8 mouse cellular contexts compared by ENCODE assay signal in the genomic region with DNA sequence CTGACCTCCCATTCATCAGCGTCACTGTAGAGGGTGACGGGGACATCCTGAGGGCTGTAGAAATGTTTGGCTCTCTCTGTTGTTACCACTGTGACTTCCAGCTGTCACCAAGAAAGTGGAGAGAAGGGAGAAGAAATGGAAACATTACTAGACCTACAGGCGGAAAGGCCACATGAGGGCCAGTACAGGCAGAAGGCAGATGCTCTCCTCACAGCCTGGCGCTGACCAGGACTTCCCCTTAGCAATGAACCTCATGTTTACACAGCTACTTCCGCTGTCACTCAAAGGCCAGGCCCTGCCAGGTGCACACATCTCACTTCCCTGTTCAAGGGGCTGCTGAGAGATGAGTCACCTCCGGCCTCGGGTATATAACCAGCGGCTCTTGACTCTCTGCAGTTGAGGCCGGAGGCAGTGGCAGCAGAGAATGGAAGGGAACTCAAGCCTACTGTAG. TPM values are rescaled to one million over a fixed set of nuclear protein-coding genes. Genes with fewer than 3 reads are reported as not detected.
DNase-seq lines count a peak whose midpoint lies in the region; ATAC-seq lines count a peak whose summit lies in the region.

No protein-coding gene starts in this region.

- 0 out of 2 replicates have a peak overlapping the region, but pooled peaks have one; percentile 58 for H3K27ac ChIP-seq in midbrain, embryonic 15.5 days
- no peak overlapping the region; the same call in 1 of the 2 replicates for H3K27ac ChIP-seq in midbrain, embryonic 11.5 days (ENCODE audit: low read depth, low read length)
- H3K27ac ChIP-seq in heart, embryonic 11.5 days (ENCODE audit: low read depth, low read length), result peak overlapping the region; percentile 92
- H3K27ac ChIP-seq in kidney, embryonic 14.5 days (ENCODE audit: low read depth, low read length), result peak overlapping the region; percentile 90
- peak overlapping the region; percentile 97 for H3K27ac ChIP-seq in lung, embryonic 16.5 days (ENCODE audit: low read length)

- 83% methylated on average over 9 of the region's 9 CpGs for WGBS in midbrain, embryonic 15.5 days
- 88% methylated on average over 9 of the region's 9 CpGs for WGBS in midbrain, embryonic 11.5 days
- WGBS in heart, embryonic 11.5 days (ENCODE audit: insufficient replicate concordance), result 29% methylated on average over 9 of the region's 9 CpGs
- 26% methylated on average over 9 of the region's 9 CpGs for WGBS in kidney, embryonic 14.5 days
- 5% methylated on average over 9 of the region's 9 CpGs for WGBS in lung, embryonic 16.5 days

- H3K9me3 ChIP-seq in midbrain, embryonic 15.5 days, result no peaks in the 10 kb centered on the region
- no peaks in the 10 kb centered on the region for H3K9me3 ChIP-seq in midbrain, embryonic 11.5 days (ENCODE audit: control insufficient read depth, low read length)
- no peaks in the 10 kb centered on the region for H3K9me3 ChIP-seq in heart, embryonic 11.5 days (replicated peaks; ENCODE audit: control insufficient read depth, low read length)
- no peaks in the 10 kb centered on the region for H3K9me3 ChIP-seq in kidney, embryonic 14.5 days (ENCODE audit: control insufficient read depth, low read length)
- H3K9me3 ChIP-seq in lung, embryonic 16.5 days (ENCODE audit: control insufficient read depth, low read length), result no peaks in the 10 kb centered on the region

- 0 out of 2 replicates have a peak, but pooled peaks cover 3% of the 10 kb centered on the region for H3K4me1 ChIP-seq in midbrain, embryonic 15.5 days
- H3K4me1 ChIP-seq in midbrain, embryonic 11.5 days (ENCODE audit: control insufficient read depth, insufficient read depth, low read length), result no peaks in the 10 kb centered on the region
- H3K4me1 ChIP-seq in heart, embryonic 11.5 days (ENCODE audit: control insufficient read depth, insufficient read depth, low read length), result peaks cover 42% of the 10 kb centered on the region
- H3K4me1 ChIP-seq in kidney, embryonic 14.5 days (ENCODE audit: control insufficient read depth, insufficient read depth, low read length), result peaks cover 29% of the 10 kb centered on the region
- H3K4me1 ChIP-seq in lung, embryonic 16.5 days (replicated peaks; ENCODE audit: control insufficient read depth, insufficient read depth, low read length), result peaks cover 29% of the 10 kb centered on the region

- H3K36me3 ChIP-seq in midbrain, embryonic 15.5 days (replicated peaks), result no peaks in the 10 kb centered on the region
- no peaks in the 10 kb centered on the region for H3K36me3 ChIP-seq in midbrain, embryonic 11.5 days (ENCODE audit: control insufficient read depth, insufficient read depth, low read length)
- H3K36me3 ChIP-seq in heart, embryonic 11.5 days (ENCODE audit: control insufficient read depth, insufficient read depth, low read length), result no peaks in the 10 kb centered on the region; the same call in 1 of the 2 replicates
- no peaks in the 10 kb centered on the region for H3K36me3 ChIP-seq in kidney, embryonic 14.5 days (ENCODE audit: control insufficient read depth, insufficient read depth, low read length)
- no peaks in the 10 kb centered on the region for H3K36me3 ChIP-seq in lung, embryonic 16.5 days (ENCODE audit: control insufficient read depth, insufficient read depth, low read length)

- H3K4me2 ChIP-seq in midbrain, embryonic 15.5 days, result no peak overlapping the region
- H3K4me2 ChIP-seq in midbrain, embryonic 11.5 days, result no peak overlapping the region
- H3K4me2 ChIP-seq in heart, embryonic 11.5 days, result peak overlapping the region; percentile 45
- no peak overlapping the region for H3K4me2 ChIP-seq in kidney, embryonic 14.5 days (replicated peaks; ENCODE audit: low read depth, low read length)
- 0 out of 2 replicates have a peak overlapping the region, but pooled peaks have one; percentile 34 for H3K4me2 ChIP-seq in lung, embryonic 16.5 days (ENCODE audit: low read depth, low read length)

- no peaks in the 10 kb centered on the region for H3K27me3 ChIP-seq in midbrain, embryonic 15.5 days (replicated peaks)
- no peaks in the 10 kb centered on the region for H3K27me3 ChIP-seq in midbrain, embryonic 11.5 days (ENCODE audit: control insufficient read depth, insufficient read depth, low read length)
- no peaks in the 10 kb centered on the region for H3K27me3 ChIP-seq in heart, embryonic 11.5 days (ENCODE audit: control insufficient read depth, insufficient read depth, low read length)
- no peaks in the 10 kb centered on the region for H3K27me3 ChIP-seq in kidney, embryonic 14.5 days (ENCODE audit: control insufficient read depth, insufficient read depth, low read length)
- H3K27me3 ChIP-seq in lung, embryonic 16.5 days (ENCODE audit: control insufficient read depth, insufficient read depth, low read depth, low read length), result no peaks in the 10 kb centered on the region

- no peak overlapping the region for H3K4me3 ChIP-seq in midbrain, embryonic 15.5 days
- no peak overlapping the region for H3K4me3 ChIP-seq in midbrain, embryonic 11.5 days (ENCODE audit: low read depth, low read length)
- H3K4me3 ChIP-seq in heart, embryonic 11.5 days (ENCODE audit: low read depth, low read length), result no peak overlapping the region
- H3K4me3 ChIP-seq in kidney, embryonic 14.5 days (ENCODE audit: low read length), result no peak overlapping the region
- no peak overlapping the region for H3K4me3 ChIP-seq in lung, embryonic 16.5 days (ENCODE audit: low read length)

- H3K9ac ChIP-seq in midbrain, embryonic 15.5 days, result no peak overlapping the region
- H3K9ac ChIP-seq in midbrain, embryonic 11.5 days (ENCODE audit: low read length), result no peak overlapping the region
- H3K9ac ChIP-seq in heart, embryonic 11.5 days (ENCODE audit: low read depth, low read length), result peak overlapping the region; percentile 56; the same call in 1 of the 2 replicates
- no peak overlapping the region for H3K9ac ChIP-seq in kidney, embryonic 14.5 days (ENCODE audit: low read depth, low read length)
- H3K9ac ChIP-seq in lung, embryonic 16.5 days (ENCODE audit: low read length), result 0 out of 2 replicates have a peak overlapping the region, but pooled peaks have one; percentile 35

- DNase-seq in midbrain, embryonic 11.5 days (ENCODE audit: low spot score, missing footprints), result no peak
- DNase-seq in brain, adult 2 months (ENCODE audit: low read depth, low spot score), result peak; percentile 70
- peak; percentile 38 to 83 for DNase-seq in spleen, postnatal 10 days (ENCODE audit: low spot score in 2 of 2)
- DNase-seq in cerebellum, adult 8-10 months, result no peak

- ATAC-seq in midbrain, embryonic 15.5 days (replicated peaks), result no peak
- no peak for ATAC-seq in midbrain, embryonic 11.5 days (ENCODE audit: low FRiP score)
- ATAC-seq in heart, embryonic 11.5 days (replicated peaks; ENCODE audit: insufficient number of reproducible peaks, low FRiP score, low TSS enrichment), result peak; percentile 47; the same call in 1 of the 2 replicates
- ATAC-seq in kidney, embryonic 14.5 days (ENCODE audit: low FRiP score, low TSS enrichment), result no peak; the same call in none of the 2 replicates
- no peak; the same call in 1 of the 2 replicates for ATAC-seq in lung, embryonic 16.5 days (ENCODE audit: low read depth)

RNA-seq across cellular contexts. Expression of gene Ppcdc, which starts 18.8 kb away (rescaled TPM):
- 24.7 and 28.0 TPM in 2 replicates for polyA plus RNA-seq in midbrain, embryonic 15.5 days (2015; fragmentation: Nextera tagmentation; extraction: Ambion mirVana)
- polyA plus RNA-seq in midbrain, embryonic 11.5 days (2014; fragmentation: Nextera tagmentation; extraction: Ambion mirVana), result 18.6 and 22.9 TPM in 2 replicates
- 18.7 and 21.8 TPM in 2 replicates for polyA plus RNA-seq in heart, embryonic 11.5 days (2014; fragmentation: Nextera tagmentation; extraction: Ambion mirVana)
- 22.9 and 30.4 TPM in 2 replicates for polyA plus RNA-seq in kidney, embryonic 14.5 days (2014; fragmentation: Nextera tagmentation; extraction: Ambion mirVana)
- 24.8 and 27.6 TPM in 2 replicates for polyA plus RNA-seq in lung, embryonic 16.5 days (2015; fragmentation: Nextera tagmentation; extraction: Ambion mirVana)

RNA-seq across cellular contexts. Expression of gene Scamp5, which starts 46.7 kb away (rescaled TPM):
- polyA plus RNA-seq in midbrain, embryonic 15.5 days (2015; fragmentation: Nextera tagmentation; extraction: Ambion mirVana), result 153 and 155 TPM in 2 replicates
- 17.6 and 17.7 TPM in 2 replicates for polyA plus RNA-seq in midbrain, embryonic 11.5 days (2014; fragmentation: Nextera tagmentation; extraction: Ambion mirVana)
- 5.8 and 7.9 TPM in 2 replicates for polyA plus RNA-seq in heart, embryonic 11.5 days (2014; fragmentation: Nextera tagmentation; extraction: Ambion mirVana)
- 7.3 and 9.0 TPM in 2 replicates for polyA plus RNA-seq in kidney, embryonic 14.5 days (2014; fragmentation: Nextera tagmentation; extraction: Ambion mirVana)
- 6.2 and 7.0 TPM in 2 replicates for polyA plus RNA-seq in lung, embryonic 16.5 days (2015; fragmentation: Nextera tagmentation; extraction: Ambion mirVana)

Comparison
In these comparisons a context has a peak if more than half of its experiments do, and no peak if none do; other contexts are left out.
1. H3K4me2 ChIP-seq: peak in heart, embryonic 11.5 days (single experiment) and lung, embryonic 16.5 days (single experiment); none in midbrain, embryonic 15.5 days (single experiment), midbrain, embryonic 11.5 days (single experiment) and kidney, embryonic 14.5 days (single experiment).
2. H3K9ac ChIP-seq: peak in heart, embryonic 11.5 days (single experiment) and lung, embryonic 16.5 days (single experiment); none in midbrain, embryonic 15.5 days (single experiment), midbrain, embryonic 11.5 days (single experiment) and kidney, embryonic 14.5 days (single experiment).
3. DNase-seq: peak in brain, adult 2 months (single experiment) and spleen, postnatal 10 days (2 of 2); none in midbrain, embryonic 11.5 days (single experiment) and cerebellum, adult 8-10 months (single experiment).